Mouse (Mus musculus): ENCODE data around the gene Slc17a7. TPM values are rescaled to one million over a fixed set of nuclear protein-coding genes. Genes with fewer than 3 reads are reported as not detected.

Slc17a7 gene
- polyA plus RNA-seq, 1 experiment from 2014 or later: 0.71 TPM

DNA sequence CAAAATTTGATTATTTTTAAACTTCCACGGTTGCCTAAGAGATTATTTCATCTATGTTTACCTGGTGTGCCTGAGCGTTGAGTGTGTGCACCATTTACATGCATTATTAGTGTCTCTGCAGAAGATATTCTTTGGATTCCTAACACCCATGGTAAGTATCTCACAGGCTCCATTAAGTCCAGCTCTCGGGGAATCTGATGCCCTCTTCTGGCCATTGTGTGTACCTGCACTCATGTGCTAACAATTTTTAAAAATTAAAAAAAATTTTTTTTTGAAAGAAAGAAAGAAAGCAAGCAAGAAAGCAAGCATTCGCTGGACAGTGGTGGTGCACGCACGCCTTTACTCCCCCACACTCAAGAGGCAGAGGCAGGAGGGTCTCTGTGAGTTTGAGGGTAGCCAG is 44.5 kb downstream of the Slc17a7 start:
- peaks cover 17% of the 10 kb centered on the region for H3K4me1 ChIP-seq (replicated peaks)
- no peak overlapping the region for H3K27ac ChIP-seq
- 76% methylated on average over 6 of the region's 6 CpGs for WGBS
- no peaks in the 10 kb centered on the region for H3K9me3 ChIP-seq
- H3K27me3 ChIP-seq (ENCODE audit: insufficient read depth, poor library complexity, severe bottlenecking): peaks cover 42% of the 10 kb centered on the region
- no peak for DNase-seq (ENCODE audit: low spot score)
- H3K36me3 ChIP-seq: no peaks in the 10 kb centered on the region
- H3K4me3 ChIP-seq: no peak overlapping the region

DNA sequence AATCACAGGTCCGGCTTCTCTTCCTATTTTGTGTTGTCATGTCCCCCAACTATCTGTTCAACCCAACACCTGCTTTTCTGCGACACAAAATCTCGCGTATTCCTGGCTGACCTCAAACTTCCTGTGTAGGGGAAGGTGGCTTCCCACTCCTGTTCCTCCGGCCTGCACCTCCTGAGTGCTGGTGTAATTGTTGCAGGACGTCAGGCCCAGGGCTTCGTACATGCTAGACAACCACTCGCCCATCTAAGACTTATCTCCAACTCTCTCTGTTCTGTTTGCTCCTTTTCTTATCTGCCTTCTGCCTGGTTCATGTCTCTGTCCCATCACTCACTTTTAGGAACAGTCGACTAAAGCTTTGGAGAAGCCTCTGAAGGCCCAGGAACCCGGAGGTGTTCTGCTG is 47.3 kb downstream of the Slc17a7 start:
- H3K27ac ChIP-seq: no peak overlapping the region
- H3K4me3 ChIP-seq: peak overlapping the region; percentile 36; the same call in 1 of the 2 replicates
- H3K27me3 ChIP-seq (ENCODE audit: insufficient read depth, poor library complexity, severe bottlenecking): peaks cover 33% of the 10 kb centered on the region
- no peak for DNase-seq (ENCODE audit: low spot score)
- peaks cover 25% of the 10 kb centered on the region for H3K4me1 ChIP-seq (replicated peaks)
- no peaks in the 10 kb centered on the region for H3K9me3 ChIP-seq
- WGBS: 74% methylated on average over 10 of the region's 10 CpGs
- H3K36me3 ChIP-seq: no peaks in the 10 kb centered on the region

DNA sequence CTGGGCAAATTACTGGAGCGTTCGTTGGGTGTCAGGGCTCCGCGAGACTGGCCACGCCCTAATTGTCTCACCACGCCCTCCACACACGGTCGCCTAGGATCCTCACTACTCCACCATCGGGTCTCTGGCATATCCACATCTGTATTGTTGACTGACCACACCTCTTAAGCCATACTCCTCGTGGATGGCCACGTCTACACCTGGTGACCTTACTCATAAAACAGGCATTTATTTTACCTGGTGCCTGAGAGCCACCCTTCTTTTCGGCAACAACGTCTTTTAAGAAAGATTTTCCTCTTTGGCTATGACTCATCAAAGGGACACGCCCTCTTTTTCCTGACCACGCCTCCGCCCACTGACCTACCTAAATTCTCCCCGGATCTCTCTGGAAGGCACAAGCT is 48.1 kb downstream of the Slc17a7 start, which contains the start of gene Dkkl1:
Gene Dkkl1 (minus strand): TSS at position 297 of the 401 bp plus-strand sequence.
- 7% methylated on average over 17 of the region's 17 CpGs for WGBS

DNA sequence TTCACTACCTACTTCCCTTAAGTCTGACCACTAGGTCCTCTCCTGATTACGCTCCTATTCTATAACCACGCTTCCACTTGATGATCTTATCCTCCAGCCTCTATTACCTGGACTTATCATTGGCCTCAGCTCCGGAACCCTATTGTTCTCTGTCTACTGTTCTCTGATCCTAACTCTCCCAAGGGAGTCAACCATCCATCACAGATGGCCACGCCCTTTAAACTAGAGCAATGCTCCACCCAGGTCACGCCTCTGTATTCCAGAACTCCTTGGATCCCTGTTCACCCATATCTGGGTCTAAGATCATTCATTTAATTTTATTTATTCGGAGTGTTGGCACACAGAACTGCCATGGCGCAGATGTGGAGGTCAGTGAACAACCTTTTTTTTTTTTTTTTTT is 48.6 kb downstream of the Slc17a7 start:
- Histone ChIP-seq H3K9me3 (no peaks in the 10 kb centered on the region), H3K4me1 (replicated peaks) (peaks cover 38% of the 10 kb centered on the region), H3K36me3 (peaks cover 4% of the 10 kb centered on the region), H3K27me3 (ENCODE audit: insufficient read depth, poor library complexity, severe bottlenecking) (peaks cover 33% of the 10 kb centered on the region), H3K4me3 (0 out of 2 replicates have a peak overlapping the region, but pooled peaks have one; percentile 36), H3K27ac (no peak overlapping the region)
- DNase-seq (ENCODE audit: low spot score): no peak
- WGBS: 74% methylated on average over 7 of the region's 7 CpGs

More for the DNA sequence above, 48.1 kb downstream of the Slc17a7 start, which contains the start of gene Dkkl1:
- Histone ChIP-seq H3K4me1 (replicated peaks) (peaks cover 33% of the 10 kb centered on the region), H3K9me3 (no peaks in the 10 kb centered on the region), H3K36me3 (no peaks in the 10 kb centered on the region), H3K27ac (no peak within 1 kb of the TSS), H3K4me3 (peak within 1 kb of the TSS; percentile 36), H3K27me3 (ENCODE audit: insufficient read depth, poor library complexity, severe bottlenecking) (peaks cover 33% of the 10 kb centered on the region)
- no peak for DNase-seq (ENCODE audit: low spot score)

DNA sequence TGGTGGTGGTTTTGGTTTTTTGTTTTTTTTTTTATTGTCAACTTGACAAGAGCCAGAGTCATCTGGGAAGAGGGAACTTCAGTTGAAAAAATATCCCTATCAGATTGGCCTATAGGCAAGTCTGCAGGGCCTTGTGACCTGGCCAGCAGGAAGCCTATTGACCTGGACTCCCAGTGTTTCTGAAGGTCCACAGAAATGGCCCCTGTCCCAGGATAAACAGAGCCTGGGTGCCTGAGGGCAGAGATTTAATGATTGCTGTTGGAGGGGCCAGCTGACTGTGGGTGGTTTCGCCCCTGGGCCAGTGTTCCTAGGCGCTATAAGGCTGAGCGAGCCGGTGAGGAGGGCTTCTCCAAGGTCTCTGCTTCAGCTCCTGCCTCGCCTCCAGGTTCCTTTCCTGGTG is 50.0 kb downstream of the Slc17a7 start:
- Histone ChIP-seq H3K4me1 (replicated peaks) (peaks cover 52% of the 10 kb centered on the region), H3K27ac (no peak overlapping the region), H3K9me3 (no peaks in the 10 kb centered on the region), H3K36me3 (peaks cover 18% of the 10 kb centered on the region), H3K27me3 (ENCODE audit: insufficient read depth, poor library complexity, severe bottlenecking) (peaks cover 33% of the 10 kb centered on the region), H3K4me3 (no peak overlapping the region)
- 58% methylated on average over 5 of the region's 5 CpGs for WGBS
- DNase-seq (ENCODE audit: low spot score): no peak

DNA sequence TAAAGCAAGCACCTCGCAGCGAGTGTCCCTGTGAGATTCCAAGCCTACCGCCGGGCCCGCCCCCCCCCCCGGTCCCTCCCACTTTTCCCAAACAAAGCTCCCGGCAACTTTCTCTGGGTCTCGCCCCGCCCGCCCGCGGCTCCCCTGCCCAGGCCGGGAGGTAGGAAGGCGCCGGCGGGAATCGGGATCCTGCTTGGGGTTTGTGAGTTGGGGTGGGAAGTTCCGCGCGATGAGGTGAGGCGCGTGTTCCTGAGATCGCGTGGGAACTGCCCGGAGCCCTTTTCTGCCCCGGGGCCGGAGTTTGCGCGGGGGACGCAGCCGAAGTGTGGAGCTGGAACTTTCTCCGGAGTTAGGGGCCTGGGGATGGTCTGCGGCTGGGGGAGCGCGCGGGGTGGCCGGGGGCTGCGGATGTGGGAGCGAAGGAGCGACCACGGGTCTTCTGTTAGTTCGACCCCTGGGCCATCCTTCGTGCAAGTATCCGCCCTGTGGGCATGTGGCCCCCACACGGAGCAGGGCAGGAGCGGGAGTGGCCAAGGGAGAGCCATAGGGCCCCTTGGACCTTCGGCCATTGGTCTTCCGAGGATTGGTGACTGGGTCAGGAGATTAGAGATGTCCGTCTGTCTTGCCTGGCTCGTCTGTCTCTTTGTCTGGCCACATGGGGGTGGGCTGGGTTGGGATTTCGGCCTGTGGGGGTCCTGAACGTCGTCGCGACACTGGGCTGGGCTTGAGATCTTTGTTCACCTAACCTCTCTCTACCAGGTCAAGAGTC is 52.1 kb downstream of the Slc17a7 start, which contains the start of gene Tead2:
Gene Tead2 (plus strand): TSS at position 81 of the 769 bp plus-strand sequence.
- Histone ChIP-seq H3K27ac (peak within 1 kb of the TSS; percentile 100), H3K9me3 (no peaks in the 10 kb centered on the region), H3K4me1 (replicated peaks) (peaks cover 73% of the 10 kb centered on the region), H3K36me3 (peaks cover 40% of the 10 kb centered on the region), H3K27me3 (ENCODE audit: insufficient read depth, poor library complexity, severe bottlenecking) (peaks cover 17% of the 10 kb centered on the region), H3K4me3 (peak within 1 kb of the TSS; percentile 81)
- WGBS: under 1% methylated on average over 55 of the region's 55 CpGs
- peak; percentile 84 for DNase-seq (ENCODE audit: low spot score)

DNA sequence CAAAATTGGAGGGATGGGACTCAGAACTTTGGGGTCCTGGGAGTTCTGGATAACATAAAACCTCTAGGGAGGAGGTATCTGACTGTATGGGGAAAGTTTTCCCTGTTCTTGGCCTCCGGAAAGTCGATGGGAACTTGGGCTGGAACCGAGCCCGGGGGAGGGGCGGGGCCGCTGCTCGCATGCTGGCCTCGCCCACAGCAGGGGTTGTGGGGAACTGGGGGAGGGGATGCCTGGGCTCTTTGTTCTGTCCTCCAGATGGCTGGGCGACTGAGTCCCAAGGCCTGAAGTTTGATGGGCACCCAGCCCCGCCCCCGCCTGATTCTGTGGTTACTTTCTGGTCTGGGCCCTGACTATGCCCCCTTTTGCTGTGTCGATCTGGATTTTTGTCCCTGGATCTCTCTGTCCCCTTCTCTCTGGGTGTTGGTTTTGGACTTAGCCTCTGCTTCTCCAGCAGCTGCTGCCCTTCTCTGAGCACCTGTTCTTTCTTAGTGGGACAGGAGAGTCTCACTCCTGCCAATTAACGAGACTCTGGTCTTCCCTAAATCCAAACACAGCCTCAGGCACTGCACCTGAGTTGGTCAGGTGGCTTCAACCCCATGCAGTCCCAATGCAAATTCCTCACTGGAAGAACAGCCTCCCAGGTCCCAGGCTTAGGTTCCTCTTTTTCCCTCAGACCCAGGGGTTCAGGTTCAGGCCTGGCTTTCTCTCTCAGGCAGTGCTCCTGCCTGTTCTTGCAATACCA is 52.9 kb downstream of the Slc17a7 start:
- peaks cover 47% of the 10 kb centered on the region for H3K36me3 ChIP-seq
- peaks cover 9% of the 10 kb centered on the region for H3K27me3 ChIP-seq (ENCODE audit: insufficient read depth, poor library complexity, severe bottlenecking)
- no peaks in the 10 kb centered on the region for H3K9me3 ChIP-seq
- under 1% methylated on average over 13 of the region's 13 CpGs for WGBS
- peak overlapping the region; percentile 100 for H3K27ac ChIP-seq
- DNase-seq (ENCODE audit: low spot score): peak; percentile 95
- H3K4me1 ChIP-seq (replicated peaks): peaks cover 73% of the 10 kb centered on the region
- H3K4me3 ChIP-seq: peak overlapping the region; percentile 81

DNA sequence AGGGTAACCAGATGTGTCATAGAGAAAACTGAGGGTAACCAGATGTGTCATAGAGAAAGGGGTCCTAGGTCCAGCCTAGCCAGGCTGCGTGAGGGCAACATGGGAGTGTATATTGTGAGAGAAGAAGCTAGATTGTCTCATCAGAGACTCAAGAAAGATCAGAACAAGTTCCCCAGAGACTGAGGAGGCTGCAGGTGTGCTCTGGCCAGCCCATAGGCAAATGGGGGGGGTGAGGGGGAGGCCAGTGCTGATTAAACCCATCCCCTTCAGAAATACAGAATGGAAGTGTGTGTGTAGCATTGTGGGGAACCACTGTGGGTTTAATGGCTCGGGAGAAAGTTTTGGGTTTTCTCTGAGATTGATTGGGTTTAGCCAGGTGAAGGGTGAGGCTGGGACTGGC is 57.9 kb downstream of the Slc17a7 start:
- Histone ChIP-seq H3K4me1 (replicated peaks) (peaks cover 45% of the 10 kb centered on the region), H3K4me3 (no peak overlapping the region), H3K9me3 (no peaks in the 10 kb centered on the region), H3K27me3 (ENCODE audit: insufficient read depth, poor library complexity, severe bottlenecking) (no peaks in the 10 kb centered on the region), H3K36me3 (peaks cover 98% of the 10 kb centered on the region), H3K27ac (no peak overlapping the region)
- WGBS: 92% methylated on average over 2 of the region's 2 CpGs
- no peak for DNase-seq (ENCODE audit: low spot score)

DNA sequence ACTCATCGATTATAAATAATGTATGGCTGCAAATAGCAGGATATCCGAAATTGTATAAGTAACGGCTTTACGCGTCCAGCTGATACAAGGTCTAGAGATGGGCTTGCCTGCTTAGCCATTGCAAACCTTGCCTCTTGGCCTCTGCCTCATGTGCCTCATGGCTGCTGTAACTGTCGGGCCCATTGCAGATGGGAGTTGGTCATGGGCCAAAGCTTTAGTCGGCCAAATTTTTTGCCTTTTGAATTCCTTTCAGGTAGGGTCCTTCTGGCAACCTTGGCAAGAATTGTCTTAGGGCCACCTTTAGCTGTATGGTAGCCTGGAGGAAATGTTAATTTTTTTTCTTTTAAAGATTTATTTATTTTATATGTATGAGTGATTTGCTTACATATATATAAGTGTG is 61.1 kb downstream of the Slc17a7 start:
- WGBS: 97% methylated on average over 7 of the region's 7 CpGs
- no peak overlapping the region for H3K27ac ChIP-seq
- peaks cover 100% of the 10 kb centered on the region for H3K36me3 ChIP-seq
- peaks cover 14% of the 10 kb centered on the region for H3K4me1 ChIP-seq (replicated peaks)
- no peak for DNase-seq (ENCODE audit: low spot score)
- no peaks in the 10 kb centered on the region for H3K9me3 ChIP-seq
- no peaks in the 10 kb centered on the region for H3K27me3 ChIP-seq (ENCODE audit: insufficient read depth, poor library complexity, severe bottlenecking)
- no peak overlapping the region for H3K4me3 ChIP-seq

MicroRNA genes within 50 kb of the gene (microRNA counts, 519-probe panel; counts per million panel counts)
- microRNA mmu-miR-150: 1,255 counts per million, percentile 77 among the panel's probes with 10 or more counts

Other genes with a start within 250 kb of the Slc17a7 start
- gene Ap2a1, start 234.5 kb upstream of the Slc17a7 start, polyA plus RNA-seq (2016; fragmentation: Nextera tagmentation; extraction: Ambion mirVana): 80.7 and 93.1 TPM in 2 replicates
- 0.08 TPM in 1 of 2 replicates, not detected in the other for gene Tsks, start 220.7 kb upstream of the Slc17a7 start, polyA plus RNA-seq (2016; fragmentation: Nextera tagmentation; extraction: Ambion mirVana)
- gene Cpt1c, start 189.1 kb upstream of the Slc17a7 start, polyA plus RNA-seq (2016; fragmentation: Nextera tagmentation; extraction: Ambion mirVana): 22.4 and 26.8 TPM in 2 replicates
- 843 and 861 TPM in 2 replicates for gene Prmt1, start 177.4 kb upstream of the Slc17a7 start, polyA plus RNA-seq (2016; fragmentation: Nextera tagmentation; extraction: Ambion mirVana)
- gene Irf3, start 166.3 kb upstream of the Slc17a7 start, polyA plus RNA-seq (2016; fragmentation: Nextera tagmentation; extraction: Ambion mirVana): 76.7 and 78.1 TPM in 2 replicates
- 69.6 and 73.9 TPM in 2 replicates for gene Bcl2l12, start 165.2 kb upstream of the Slc17a7 start, polyA plus RNA-seq (2016; fragmentation: Nextera tagmentation; extraction: Ambion mirVana)
- gene Scaf1, start 147.6 kb upstream of the Slc17a7 start, polyA plus RNA-seq (2016; fragmentation: Nextera tagmentation; extraction: Ambion mirVana): 44.0 and 49.9 TPM in 2 replicates
- gene Rras, start 146.0 kb upstream of the Slc17a7 start, polyA plus RNA-seq (2016; fragmentation: Nextera tagmentation; extraction: Ambion mirVana): 24.4 and 24.8 TPM in 2 replicates
- 11.9 and 13.4 TPM in 2 replicates for gene Prr12, start 111.1 kb upstream of the Slc17a7 start, polyA plus RNA-seq (2016; fragmentation: Nextera tagmentation; extraction: Ambion mirVana)
- gene Nosip, start 101.5 kb upstream of the Slc17a7 start, polyA plus RNA-seq (2016; fragmentation: Nextera tagmentation; extraction: Ambion mirVana): 67.8 and 70.7 TPM in 2 replicates
- 16.9 and 18.6 TPM in 2 replicates for gene Prrg2, start 101.3 kb upstream of the Slc17a7 start, polyA plus RNA-seq (2016; fragmentation: Nextera tagmentation; extraction: Ambion mirVana)
- gene Rcn3, start 71.7 kb upstream of the Slc17a7 start, polyA plus RNA-seq (2016; fragmentation: Nextera tagmentation; extraction: Ambion mirVana): 127 and 135 TPM in 2 replicates
- 9.9 and 13.1 TPM in 2 replicates for gene Fcgrt, start 60.1 kb upstream of the Slc17a7 start, polyA plus RNA-seq (2016; fragmentation: Nextera tagmentation; extraction: Ambion mirVana)
- gene Rps11, start 39.5 kb upstream of the Slc17a7 start, polyA plus RNA-seq (2016; fragmentation: Nextera tagmentation; extraction: Ambion mirVana): 1,526 and 1,700 TPM in 2 replicates
- 1,174 and 1,234 TPM in 2 replicates for gene Rpl13a, start 35.2 kb upstream of the Slc17a7 start, polyA plus RNA-seq (2016; fragmentation: Nextera tagmentation; extraction: Ambion mirVana)
- 0.13 and 0.15 TPM in 2 replicates for gene Gm45713, start 27.7 kb upstream of the Slc17a7 start, polyA plus RNA-seq (2016; fragmentation: Nextera tagmentation; extraction: Ambion mirVana)
- gene Flt3l, start 27.5 kb upstream of the Slc17a7 start, polyA plus RNA-seq (2016; fragmentation: Nextera tagmentation; extraction: Ambion mirVana): 0.85 and 2.0 TPM in 2 replicates
- gene Pih1d1, start 9.6 kb upstream of the Slc17a7 start, polyA plus RNA-seq (2016; fragmentation: Nextera tagmentation; extraction: Ambion mirVana): 101 and 116 TPM in 2 replicates
- gene Aldh16a1, start 9.4 kb upstream of the Slc17a7 start, polyA plus RNA-seq (2016; fragmentation: Nextera tagmentation; extraction: Ambion mirVana): 54.5 and 55.3 TPM in 2 replicates
- gene Gfy, start 15.6 kb downstream of the Slc17a7 start, polyA plus RNA-seq (2016; fragmentation: Nextera tagmentation; extraction: Ambion mirVana): not detected in 2 replicates
- not detected in 2 replicates for gene Pth2, start 17.0 kb downstream of the Slc17a7 start, polyA plus RNA-seq (2016; fragmentation: Nextera tagmentation; extraction: Ambion mirVana)
- 0.64 and 0.80 TPM in 2 replicates for gene Ccdc155, start 40.9 kb downstream of the Slc17a7 start, polyA plus RNA-seq (2016; fragmentation: Nextera tagmentation; extraction: Ambion mirVana)
- 1.8 and 2.1 TPM in 2 replicates for gene Dkkl1, start 48.2 kb downstream of the Slc17a7 start, polyA plus RNA-seq (2016; fragmentation: Nextera tagmentation; extraction: Ambion mirVana)
- 324 and 370 TPM in 2 replicates for gene Tead2, start 51.8 kb downstream of the Slc17a7 start, polyA plus RNA-seq (2016; fragmentation: Nextera tagmentation; extraction: Ambion mirVana)
- gene Cd37, start 75.2 kb downstream of the Slc17a7 start, polyA plus RNA-seq (2016; fragmentation: Nextera tagmentation; extraction: Ambion mirVana): 1.0 and 1.1 TPM in 2 replicates
- gene Slc6a16, start 77.1 kb downstream of the Slc17a7 start, polyA plus RNA-seq (2016; fragmentation: Nextera tagmentation; extraction: Ambion mirVana): 0.26 TPM in 1 of 2 replicates, not detected in the other
- not detected in 2 replicates for gene Slc6a21, start 113.6 kb downstream of the Slc17a7 start, polyA plus RNA-seq (2016; fragmentation: Nextera tagmentation; extraction: Ambion mirVana)
- gene Trpm4, start 169.8 kb downstream of the Slc17a7 start, polyA plus RNA-seq (2016; fragmentation: Nextera tagmentation; extraction: Ambion mirVana): 10.5 and 12.5 TPM in 2 replicates
- 0.36 and 0.42 TPM in 2 replicates for gene Hrc, start 171.3 kb downstream of the Slc17a7 start, polyA plus RNA-seq (2016; fragmentation: Nextera tagmentation; extraction: Ambion mirVana)
- gene Ppfia3, start 203.1 kb downstream of the Slc17a7 start, polyA plus RNA-seq (2016; fragmentation: Nextera tagmentation; extraction: Ambion mirVana): 8.4 and 12.9 TPM in 2 replicates
- gene Lin7b, start 206.6 kb downstream of the Slc17a7 start, polyA plus RNA-seq (2016; fragmentation: Nextera tagmentation; extraction: Ambion mirVana): 0.89 and 1.5 TPM in 2 replicates
- gene Snrnp70, start 231.8 kb downstream of the Slc17a7 start, polyA plus RNA-seq (2016; fragmentation: Nextera tagmentation; extraction: Ambion mirVana): 223 and 271 TPM in 2 replicates
- gene Kcna7, start 241.7 kb downstream of the Slc17a7 start, polyA plus RNA-seq (2016; fragmentation: Nextera tagmentation; extraction: Ambion mirVana): 0.07 TPM in 1 of 2 replicates, not detected in the other
- gene Ntf5, start 249.7 kb downstream of the Slc17a7 start, polyA plus RNA-seq (2016; fragmentation: Nextera tagmentation; extraction: Ambion mirVana): 1.0 and 1.1 TPM in 2 replicates